Mouse (Mus musculus) macrophage (primary cell): ENCODE results near the gene Gba. TPM values are rescaled to one million over a fixed set of nuclear protein-coding genes. Genes with fewer than 3 reads are reported as not detected.

ENCODE experiments used
- H3K27ac ChIP-seq: fragments of 350-480 bp; formaldehyde crosslinking; 2 replicates; pipeline ENCODE4 v1.9.0; 2021
- H3K36me3 ChIP-seq: fragments of 350-480 bp; formaldehyde crosslinking; 2 replicates; pipeline ENCODE4 v1.9.0; 2021; ENCODE audit errors: inconsistent target
- H3K4me3 ChIP-seq: fragments of 350-480 bp; formaldehyde crosslinking; 2 replicates; pipeline ENCODE4 v1.9.0; 2021; ENCODE audit errors: inconsistent target
- H3K79me2 ChIP-seq: fragments of 350-480 bp; formaldehyde crosslinking; 2 replicates; pipeline ENCODE4 v1.9.0; 2021; ENCODE audit errors: inconsistent target
- WGBS: methylation state at CpG from one replicate; pipeline ENCODE4 v1.1.7; 2026; ENCODE audit warnings: inconsistent platforms; ENCODE audit not compliant: missing documents; 5-methylcytosine and 5-hydroxymethylcytosine counted together
- polyA plus RNA-seq: library from polyadenylated mRNA; stranded (reverse); fragments of 250-400 nt; gene quantifications from 3 replicates; pipeline ENCODE4 v1.2.4, GENCODE M21; 2018; ENCODE audit warnings: inconsistent platforms

The Gba gene
- polyA plus RNA-seq, 1 experiment from 2014 or later = 294 TPM

DNA sequence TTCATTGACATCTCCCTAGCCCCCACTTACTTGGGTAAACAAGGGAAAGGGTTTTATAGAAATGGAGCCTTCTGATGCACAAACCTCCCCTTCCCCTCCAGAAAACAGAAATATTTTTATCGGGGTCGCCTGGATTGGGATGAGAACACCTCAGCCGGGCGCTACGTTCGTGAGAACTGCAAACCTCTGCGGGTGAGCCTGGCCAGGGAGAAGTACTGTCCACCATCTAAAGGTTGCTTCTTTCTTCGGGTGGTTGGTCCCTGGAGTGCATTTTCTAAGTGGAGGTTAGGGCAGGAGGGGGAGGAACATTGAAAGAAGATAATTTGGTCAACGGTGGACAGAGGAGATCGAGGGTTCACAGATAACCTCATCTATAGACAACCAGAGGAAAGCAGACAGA is 27.2 kb upstream of the Gba start:
- Histone ChIP-seq H3K79me2 (peaks cover 19% of the 10 kb centered on the region), H3K27ac (no peak overlapping the region), H3K4me3 (no peak overlapping the region), H3K36me3 (peaks cover 66% of the 10 kb centered on the region)
- WGBS = 96% methylated on average over 10 of the region's 10 CpGs

- WGBS = 92% methylated on average over 7 of the region's 7 CpGs
- Histone ChIP-seq H3K79me2 (peaks cover 19% of the 10 kb centered on the region), H3K36me3 (peaks cover 70% of the 10 kb centered on the region), H3K27ac (no peak overlapping the region), H3K4me3 (no peak overlapping the region)
Measured at GRCm38 (mm10) chr3:89176421-89176820, 26.3 kb upstream of the Gba start.

- WGBS = under 1% methylated on average over 43 of the region's 43 CpGs
- H3K27ac ChIP-seq = peak within 1 kb of the TSS; percentile 71
Measured at GRCm38 (mm10) chr3:89177242-89178106, 25.3 kb upstream of the Gba start, which contains the start of gene Scamp3. TSS of gene Scamp3 (plus strand) at chr3:89177473.

DNA sequence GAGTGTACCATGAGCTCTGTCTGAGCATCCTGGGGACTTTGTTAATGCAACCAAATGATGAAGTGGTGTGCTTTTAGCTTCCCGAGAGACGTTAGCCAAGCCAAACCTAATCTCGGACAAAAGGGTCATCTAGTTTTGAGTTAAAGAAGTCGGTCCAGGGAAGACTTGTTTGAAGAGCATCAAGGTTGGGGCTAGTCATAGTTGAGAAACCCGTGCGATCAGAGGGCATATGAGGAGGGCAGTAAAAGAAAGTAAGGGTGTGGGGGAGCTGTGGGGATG is 24.7 kb upstream of the Gba start:
- H3K36me3 ChIP-seq = peaks cover 61% of the 10 kb centered on the region
- peak overlapping the region; percentile 71 for H3K27ac ChIP-seq
- WGBS = 8% methylated on average over 6 of the region's 6 CpGs
- H3K4me3 ChIP-seq = peak overlapping the region; percentile 86
- H3K79me2 ChIP-seq = peaks cover 19% of the 10 kb centered on the region

More at GRCm38 (mm10) chr3:89177242-89178106, 25.3 kb upstream of the Gba start, which contains the start of gene Scamp3:
- H3K79me2 ChIP-seq = peaks cover 19% of the 10 kb centered on the region
- H3K36me3 ChIP-seq = peaks cover 66% of the 10 kb centered on the region
- peak within 1 kb of the TSS; percentile 86 for H3K4me3 ChIP-seq

DNA sequence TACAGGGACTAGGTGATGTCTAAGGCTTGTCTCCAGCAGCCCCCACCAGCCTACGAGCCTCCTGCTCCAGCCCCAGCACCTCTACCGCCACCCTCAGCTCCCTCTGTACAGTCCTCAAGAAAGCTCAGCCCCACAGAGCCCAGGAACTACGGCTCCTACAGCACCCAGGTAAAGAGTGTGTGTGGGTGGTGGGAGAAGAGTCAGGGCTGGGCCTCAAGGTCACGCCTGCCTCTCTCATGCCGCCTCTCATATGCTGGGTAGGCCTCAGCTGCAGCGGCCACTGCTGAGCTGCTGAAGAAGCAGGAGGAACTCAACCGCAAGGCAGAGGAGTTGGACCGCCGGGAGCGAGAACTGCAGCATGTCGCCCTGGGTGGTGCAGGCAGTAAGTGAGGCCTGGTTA is 23.7 kb upstream of the Gba start:
- Histone ChIP-seq H3K79me2 (peaks cover 19% of the 10 kb centered on the region), H3K27ac (no peak overlapping the region), H3K36me3 (peaks cover 51% of the 10 kb centered on the region), H3K4me3 (no peak overlapping the region)
- WGBS = 95% methylated on average over 11 of the region's 11 CpGs

GRCm38 (mm10) chr3:89181749-89182500 is 20.8 kb upstream of the Gba start:
- Histone ChIP-seq H3K4me3 (no peak overlapping the region), H3K27ac (peak overlapping the region; percentile 1; the same call in 1 of the 2 replicates), H3K79me2 (peaks cover 19% of the 10 kb centered on the region), H3K36me3 (peaks cover 26% of the 10 kb centered on the region)
- 90% methylated on average over 26 of the region's 27 CpGs for WGBS

GRCm38 (mm10) chr3:89182531-89183057 is 20.1 kb upstream of the Gba start:
- Histone ChIP-seq H3K4me3 (peak overlapping the region; percentile 53), H3K79me2 (peaks cover 19% of the 10 kb centered on the region), H3K27ac (peak overlapping the region; percentile 42), H3K36me3 (peaks cover 26% of the 10 kb centered on the region)
- WGBS = 19% methylated on average over 7 of the region's 7 CpGs

DNA sequence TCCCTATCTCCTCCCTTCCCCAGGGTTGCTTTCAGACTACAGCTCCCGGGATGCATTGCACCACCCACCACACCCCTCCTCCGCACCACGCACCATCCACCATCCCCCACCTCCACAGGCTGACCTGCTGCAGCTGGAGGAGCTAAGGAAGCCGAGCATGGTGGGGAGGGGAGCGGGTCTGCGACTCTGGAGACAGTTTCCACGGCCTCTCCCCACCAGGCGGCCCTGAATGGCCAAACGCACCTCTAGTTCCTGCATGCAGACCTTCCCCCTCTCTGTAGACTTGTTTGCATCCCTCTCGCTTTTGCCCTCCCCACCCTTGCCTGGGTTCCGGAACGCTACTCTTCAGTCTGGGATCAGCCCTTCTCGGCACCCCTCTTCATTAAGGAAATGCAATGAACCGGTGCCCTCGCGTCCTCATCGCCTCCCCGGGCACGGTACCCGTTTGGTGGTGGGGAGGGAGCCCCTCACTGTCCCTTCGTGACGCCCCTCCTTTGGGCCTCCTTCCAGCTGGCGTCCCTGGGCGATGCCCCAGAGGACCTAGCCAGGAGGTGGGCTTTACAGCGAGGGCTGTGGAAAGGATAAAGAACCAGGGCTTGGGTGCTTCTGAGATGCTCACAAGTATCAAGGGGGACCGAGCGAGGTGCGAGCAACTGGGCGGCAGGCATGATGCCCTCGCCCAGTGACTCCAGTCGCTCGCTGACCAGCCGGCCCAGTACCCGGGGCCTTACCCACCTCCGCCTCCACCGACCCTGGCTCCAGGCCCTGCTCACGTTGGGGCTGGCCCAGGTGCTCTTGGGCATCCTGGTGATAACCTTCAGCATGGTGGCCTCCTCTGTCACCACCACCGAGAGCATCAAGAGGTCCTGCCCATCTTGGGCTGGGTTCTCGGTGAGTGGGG is 19.4 kb upstream of the Gba start, which contains the start of gene Fam189b:
Fam189b (plus strand) TSS at position 86 of the 901 bp plus-strand sequence.
- H3K79me2 ChIP-seq = peaks cover 12% of the 10 kb centered on the region
- WGBS = 15% methylated on average over 35 of the region's 39 CpGs
- H3K4me3 ChIP-seq = peak within 1 kb of the TSS; percentile 53
- H3K27ac ChIP-seq = peak within 1 kb of the TSS; percentile 42
- H3K36me3 ChIP-seq = peaks cover 26% of the 10 kb centered on the region

DNA sequence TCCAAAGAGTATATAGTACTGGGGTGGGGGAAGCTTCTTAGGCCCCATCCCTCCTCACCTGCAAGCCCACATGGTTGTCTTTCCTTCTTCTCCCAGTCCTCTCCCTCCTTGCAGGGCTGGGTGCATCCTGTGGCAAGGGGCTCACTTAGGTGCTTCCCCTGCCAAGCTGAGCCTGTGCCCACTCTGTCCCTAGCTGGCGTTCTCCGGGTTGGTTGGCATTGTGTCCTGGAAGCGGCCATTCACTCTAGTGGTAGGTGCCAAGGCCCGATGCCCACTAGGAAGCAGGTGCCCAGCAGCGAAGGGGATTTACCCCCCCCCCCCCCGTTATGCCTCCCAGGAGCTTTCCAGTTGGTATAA is 18.8 kb upstream of the Gba start:
- WGBS = 82% methylated on average over 5 of the region's 6 CpGs

GRCm38 (mm10) chr3:89187197-89187596 is 15.5 kb upstream of the Gba start:
- H3K27ac ChIP-seq = no peak overlapping the region
- 94% methylated on average over 18 of the region's 23 CpGs for WGBS
- no peaks in the 10 kb centered on the region for H3K36me3 ChIP-seq
- no peak overlapping the region for H3K4me3 ChIP-seq
- H3K79me2 ChIP-seq = no peaks in the 10 kb centered on the region

More for the DNA sequence above, 18.8 kb upstream of the Gba start:
- H3K36me3 ChIP-seq = peaks cover 26% of the 10 kb centered on the region
- peak overlapping the region; percentile 53; the same call in 1 of the 2 replicates for H3K4me3 ChIP-seq
- no peak overlapping the region for H3K27ac ChIP-seq
- peaks cover 6% of the 10 kb centered on the region for H3K79me2 ChIP-seq

GRCm38 (mm10) chr3:89187690-89188477 is 14.8 kb upstream of the Gba start:
- H3K4me3 ChIP-seq = no peak overlapping the region
- H3K27ac ChIP-seq = no peak overlapping the region
- H3K36me3 ChIP-seq = no peaks in the 10 kb centered on the region

GRCm38 (mm10) chr3:89188478-89188875 is 14.3 kb upstream of the Gba start:
- H3K4me3 ChIP-seq = no peak overlapping the region
- WGBS = 94% methylated on average over 12 of the region's 12 CpGs
- H3K36me3 ChIP-seq = no peaks in the 10 kb centered on the region
- no peak overlapping the region for H3K27ac ChIP-seq
- no peaks in the 10 kb centered on the region for H3K79me2 ChIP-seq

More at GRCm38 (mm10) chr3:89187690-89188477, 14.8 kb upstream of the Gba start:
- WGBS = 87% methylated on average over 18 of the region's 18 CpGs
- no peaks in the 10 kb centered on the region for H3K79me2 ChIP-seq

GRCm38 (mm10) chr3:89190436-89190835 is 12.3 kb upstream of the Gba start:
- no peaks in the 10 kb centered on the region for H3K79me2 ChIP-seq
- no peak overlapping the region for H3K27ac ChIP-seq
- no peaks in the 10 kb centered on the region for H3K36me3 ChIP-seq
- H3K4me3 ChIP-seq = no peak overlapping the region
- WGBS = 18% methylated on average over 8 of the region's 8 CpGs
